Mouse (Mus musculus) heart, postnatal 0 days (tissue): ENCODE measurements around the gene F830045P16Rik. TPM values are rescaled to one million over a fixed set of nuclear protein-coding genes. Genes with fewer than 3 reads are reported as not detected.
A peak's percentile ranks its signal among the peaks of the same experiment; 100 is the strongest.
"Not testable (repeated sequence)": the region's sequence is repeated elsewhere in the genome, so short reads cannot be mapped to it uniquely, and the experiment has no call there.

Experiments used
- ATAC-seq: fragments of 200-750 bp; cut with Nextera tagmentation; 2 replicates; pipeline ENCODE4 v1.8.0; 2017; ENCODE audit warnings: low read depth, moderate number of reproducible peaks, moderate library complexity; ENCODE audit not compliant: insufficient read depth
- DNase-seq: peaks from one replicate; pipeline ENCODE4 v3.0.0-alpha.2; 2016; ENCODE audit warnings: low spot score
- H3K27ac ChIP-seq: fragments of 300-500 bp; sonication (generic); 2 replicates; pipeline ENCODE4 v1.5.1; 2014; ENCODE audit warnings: low read depth, mild to moderate bottlenecking
- H3K27me3 ChIP-seq: fragments of 300-500 bp; sonication (generic); 2 replicates; pipeline ENCODE4 v1.6.1; 2014; ENCODE audit warnings: low read length, mixed read lengths; ENCODE audit not compliant: control insufficient read depth, insufficient read depth
- H3K36me3 ChIP-seq: fragments of 300-500 bp; sonication (generic); replicated peaks from 2 replicates; pipeline ENCODE4 v1.6.1; 2014; ENCODE audit warnings: low read length, mixed read lengths; ENCODE audit not compliant: control insufficient read depth, insufficient read depth
- H3K4me1 ChIP-seq: fragments of 300-500 bp; sonication (generic); 2 replicates; pipeline ENCODE4 v1.6.1; 2014; ENCODE audit warnings: antibody characterized with exemption; ENCODE audit not compliant: control insufficient read depth, insufficient read depth
- H3K4me2 ChIP-seq: fragments of 300-500 bp; sonication (generic); 2 replicates; pipeline ENCODE4 v1.6.1; 2014; ENCODE audit warnings: low read depth, mild to moderate bottlenecking, low read length, moderate library complexity
- H3K4me3 ChIP-seq: fragments of 300-500 bp; sonication (generic); 2 replicates; pipeline ENCODE4 v1.5.1; 2014; ENCODE audit warnings: low read depth, low read length
- H3K9ac ChIP-seq: fragments of 300-500 bp; sonication (generic); replicated peaks from 2 replicates; pipeline ENCODE4 v1.6.1; 2014; ENCODE audit warnings: low read depth, low read length, mixed read lengths
- H3K9me3 ChIP-seq: fragments of 300-500 bp; sonication (generic); replicated peaks from 2 replicates; pipeline ENCODE4 v1.6.1; 2016; ENCODE audit warnings: low read length; ENCODE audit not compliant: control insufficient read depth
- CTCF ChIP-seq: IDR thresholded peaks from 2 replicates; pipeline ENCODE4 v1.5.1; 2016; ENCODE audit warnings: antibody characterized with exemption, control low read depth, low read depth
- EP300 ChIP-seq: IDR thresholded peaks from 2 replicates; pipeline ENCODE4 v1.6.1; 2016; ENCODE audit warnings: antibody characterized with exemption, low read depth
- WGBS: fragments of 180-500 bp; shearing (Covaris S2); extraction: QIAGEN DNeasy Blood & Tissue Kit; methylation state at CpG from one replicate; pipeline ENCODE4 v1.1.7; 2014; 5-methylcytosine and 5-hydroxymethylcytosine counted together
- polyA plus RNA-seq: library from polyadenylated mRNA; unstranded; fragments of >200 nt; fragmentation: Nextera tagmentation; extraction: Ambion mirVana; gene quantifications from 2 replicates; pipeline ENCODE4 v1.2.1, GENCODE M21; 2015
- total RNA-seq: library from RNA; depleted of rRNA; stranded (reverse); fragments of >200 nt; gene quantifications from 2 replicates; pipeline ENCODE4 v1.2.3, GENCODE M21; 2014; ENCODE audit warnings: low replicate concordance

F830045P16Rik gene
- total and polyA plus RNA-seq, 2 experiments from 2014 or later = not detected

DNA sequence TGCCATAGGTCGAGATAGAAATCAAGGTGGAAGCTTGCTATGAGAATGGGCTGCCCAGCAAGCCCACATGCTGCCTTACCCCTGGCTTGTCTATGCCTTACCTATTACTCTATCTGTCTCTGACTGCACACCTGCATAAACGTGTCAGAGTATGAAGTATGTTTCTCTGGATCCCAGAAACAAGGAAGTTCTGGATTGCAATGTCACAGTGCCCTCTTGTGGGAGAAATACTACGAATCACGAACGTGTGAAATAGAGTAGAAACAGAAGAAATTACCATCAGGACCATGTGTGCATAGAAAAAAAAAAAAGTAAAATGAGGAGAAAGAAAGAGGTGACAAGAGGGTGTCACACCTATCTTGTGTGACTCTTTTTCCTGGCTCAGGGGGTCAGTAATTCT, 64.5 kb downstream of the F830045P16Rik start:
- TF ChIP-seq CTCF = peak; percentile 60
- no peak for TF ChIP-seq EP300
- H3K9me3 ChIP-seq = no peaks in the 10 kb centered on the region
- H3K27ac ChIP-seq = no peak overlapping the region
- H3K4me3 ChIP-seq = no peak overlapping the region
- WGBS = 17% methylated on average over 5 of the region's 5 CpGs
- H3K4me2 ChIP-seq = no peak overlapping the region
- H3K9ac ChIP-seq = no peak overlapping the region
- no peaks in the 10 kb centered on the region for H3K27me3 ChIP-seq
- peak; percentile 28 for DNase-seq
- H3K36me3 ChIP-seq = no peaks in the 10 kb centered on the region
- no peaks in the 10 kb centered on the region for H3K4me1 ChIP-seq
- no peak for ATAC-seq

DNA sequence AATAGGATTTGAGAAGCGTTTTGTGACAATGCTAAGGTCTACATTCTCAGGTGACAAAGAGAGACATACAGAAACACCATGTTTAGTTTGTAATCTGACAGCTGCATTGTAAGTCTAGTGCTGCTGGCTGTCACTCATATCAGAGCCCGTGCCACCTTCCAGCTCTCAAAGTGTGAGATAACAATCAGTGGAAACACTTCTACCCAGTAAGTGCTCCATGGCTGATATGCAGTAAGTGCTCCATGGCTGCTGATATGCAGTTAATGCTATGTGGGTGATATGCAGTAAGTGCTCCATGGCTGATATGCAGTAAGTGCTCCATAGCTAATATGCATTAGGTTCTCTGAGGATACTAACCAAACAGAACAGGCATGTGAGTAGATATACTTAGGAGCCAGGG, 65.6 kb downstream of the F830045P16Rik start:
- DNase-seq (no peak), ATAC-seq (no peak)
- TF ChIP-seq EP300 = no peak
- no peak for TF ChIP-seq CTCF
- no peaks in the 10 kb centered on the region for H3K4me1 ChIP-seq
- no peaks in the 10 kb centered on the region for H3K9me3 ChIP-seq
- no peak overlapping the region for H3K4me2 ChIP-seq
- no peaks in the 10 kb centered on the region for H3K27me3 ChIP-seq
- no peaks in the 10 kb centered on the region for H3K36me3 ChIP-seq
- H3K4me3 ChIP-seq = no peak overlapping the region
- 41% methylated on average over 2 of the region's 2 CpGs for WGBS
- H3K27ac ChIP-seq = no peak overlapping the region
- no peak overlapping the region for H3K9ac ChIP-seq

DNA sequence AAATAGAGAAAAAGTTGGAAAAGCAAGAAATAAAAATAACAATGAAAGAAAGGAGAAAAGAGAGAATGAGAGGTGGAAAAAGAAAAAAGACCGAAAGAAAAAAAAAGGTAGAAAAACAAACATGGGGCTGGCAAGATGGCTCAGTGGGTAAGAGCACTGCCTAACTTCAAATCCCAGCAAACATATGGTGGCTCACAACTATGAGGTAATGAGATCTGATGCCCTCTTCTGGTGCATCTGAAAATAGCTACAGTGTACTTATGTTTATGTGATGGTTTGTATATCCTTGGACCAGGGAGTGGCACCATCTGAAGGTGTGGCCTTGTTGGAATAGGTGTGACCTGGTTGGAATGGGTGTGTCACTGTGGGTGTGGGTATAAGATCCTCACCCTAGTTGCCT, 97.6 kb downstream of the F830045P16Rik start:
- not testable (repeated sequence) for H3K9ac ChIP-seq, H3K36me3 ChIP-seq, H3K4me1 ChIP-seq, ATAC-seq, H3K27me3 ChIP-seq, H3K4me2 ChIP-seq, H3K9me3 ChIP-seq, H3K4me3 ChIP-seq, DNase-seq, H3K27ac ChIP-seq
- 75% methylated on average over 1 of the region's 1 CpGs for WGBS

GRCm38 (mm10) chr2:129435154-129435553, 101.2 kb downstream of the F830045P16Rik start:
- H3K4me2 ChIP-seq = no peak overlapping the region
- no peak overlapping the region for H3K4me3 ChIP-seq
- WGBS = 51% methylated on average over 1 of the region's 1 CpGs
- no peak for TF ChIP-seq EP300
- peak; percentile 33; the same call in 1 of the 2 replicates for TF ChIP-seq CTCF
- H3K9me3 ChIP-seq = no peaks in the 10 kb centered on the region; the same call in none of the 2 replicates
- no peak for ATAC-seq
- no peaks in the 10 kb centered on the region for H3K4me1 ChIP-seq
- no peak overlapping the region for H3K9ac ChIP-seq
- H3K36me3 ChIP-seq = no peaks in the 10 kb centered on the region
- DNase-seq = no peak
- H3K27ac ChIP-seq = no peak overlapping the region
- no peaks in the 10 kb centered on the region for H3K27me3 ChIP-seq

DNA sequence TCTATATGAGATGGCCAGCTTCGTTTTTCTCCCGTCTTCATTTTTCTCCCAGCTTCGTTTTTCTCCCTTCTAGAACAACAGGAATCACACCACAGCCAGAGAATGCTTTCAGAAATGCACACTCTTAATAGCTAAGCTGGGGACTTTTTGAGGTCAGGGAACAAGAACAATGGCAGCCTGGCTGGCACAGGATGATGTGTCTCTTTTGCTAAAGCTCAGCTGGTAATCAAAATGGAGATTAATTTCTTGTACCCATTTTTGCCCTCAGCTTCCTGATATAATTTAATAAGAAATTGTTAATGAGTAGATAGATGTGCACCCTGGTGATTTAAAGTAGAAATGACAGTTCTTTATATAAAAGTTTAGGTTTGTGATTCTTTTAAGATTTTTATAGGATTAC, 112.7 kb downstream of the F830045P16Rik start:
- Histone ChIP-seq H3K4me2 (no peak overlapping the region), H3K27ac (no peak overlapping the region), H3K36me3 (no peaks in the 10 kb centered on the region), H3K9ac (no peak overlapping the region), H3K9me3 (peaks cover 6% of the 10 kb centered on the region), H3K27me3 (no peaks in the 10 kb centered on the region), H3K4me3 (no peak overlapping the region), H3K4me1 (no peaks in the 10 kb centered on the region)
- DNase-seq (no peak), ATAC-seq (no peak)
- WGBS = 62% methylated on average over 3 of the region's 3 CpGs
- TF ChIP-seq EP300 (no peak), CTCF (no peak)

GRCm38 (mm10) chr2:129420897-129421561, 115.4 kb downstream of the F830045P16Rik start:
- H3K4me1 ChIP-seq = no peaks in the 10 kb centered on the region
- no peaks in the 10 kb centered on the region for H3K27me3 ChIP-seq
- no peaks in the 10 kb centered on the region for H3K36me3 ChIP-seq
- no peak overlapping the region for H3K9ac ChIP-seq
- no peak overlapping the region for H3K27ac ChIP-seq
- no peak overlapping the region for H3K4me3 ChIP-seq
- no peak for ATAC-seq
- WGBS = 53% methylated on average over 10 of the region's 10 CpGs
- H3K9me3 ChIP-seq = peaks cover 6% of the 10 kb centered on the region
- TF ChIP-seq CTCF (no peak), EP300 (no peak)
- no peak overlapping the region for H3K4me2 ChIP-seq
- DNase-seq = no peak
